Mouse (Mus musculus) kidney, adult 10 weeks (tissue): ENCODE results near the gene Pank1. TPM values are rescaled to one million over a fixed set of nuclear protein-coding genes. Genes with fewer than 3 reads are reported as not detected.

ENCODE experiments used
- polyA plus RNA-seq: library from polyadenylated mRNA; stranded (reverse); fragments of 350-450 nt; fragmentation: Illumina TruSeq; extraction: RNeasy Lipid Tissue Mini Kit (QIAGEN cat#74804); gene quantifications from one replicate; pipeline ENCODE4 v1.2.3, GENCODE M21; 2014; ENCODE audit warnings: low read depth, low replicate concordance

The Pank1 gene
- polyA plus RNA-seq, result 256 TPM

DNA sequence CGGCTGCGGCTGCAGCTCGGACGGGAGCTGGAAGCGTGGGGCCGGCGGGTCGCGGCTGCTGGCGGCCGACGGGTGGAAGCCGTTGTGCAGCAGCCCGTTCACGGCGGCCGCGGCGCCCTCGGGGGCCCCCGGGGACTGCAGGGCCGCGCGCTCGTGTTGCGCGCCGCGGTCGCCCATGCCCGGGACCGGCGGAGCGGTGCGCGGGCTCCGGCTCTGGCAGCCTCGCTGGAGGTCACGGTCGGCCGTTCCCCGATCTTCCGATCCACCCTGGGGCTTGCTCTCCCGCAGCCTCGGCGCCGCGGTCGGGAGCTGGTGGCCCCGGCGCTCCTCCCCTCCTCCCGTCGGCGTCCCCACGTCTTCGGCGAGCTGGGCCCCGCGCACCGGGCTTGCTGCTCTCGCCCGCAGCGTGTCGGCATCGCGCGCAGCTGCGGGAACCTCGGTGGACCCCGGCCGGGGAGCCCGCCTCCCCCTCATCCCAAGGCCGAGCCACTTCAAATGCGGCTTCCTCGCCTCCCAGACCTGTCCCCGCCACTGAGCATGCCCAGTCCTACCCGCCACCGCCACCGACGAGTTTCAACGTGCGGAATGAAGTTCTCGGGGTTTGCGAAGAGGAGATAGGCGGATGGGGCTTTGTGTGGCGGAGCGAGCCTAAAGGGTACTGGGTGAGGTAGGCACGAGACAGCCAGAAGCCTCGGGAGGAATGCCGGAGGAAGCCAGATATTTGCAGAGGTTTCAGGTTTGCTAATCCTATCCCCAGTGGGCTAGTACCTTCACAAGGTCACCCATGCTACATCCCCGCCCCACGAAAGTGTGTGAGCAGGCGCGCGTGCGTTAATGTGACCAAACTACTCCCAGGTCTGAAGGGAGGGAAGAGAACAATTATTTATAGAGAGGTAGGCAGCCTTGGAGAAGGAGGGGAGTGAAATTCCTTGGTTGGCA lies at the start of gene Pank1:
Pank1 (minus strand) TSS at position 853 of the 939 bp plus-strand sequence.

DNA sequence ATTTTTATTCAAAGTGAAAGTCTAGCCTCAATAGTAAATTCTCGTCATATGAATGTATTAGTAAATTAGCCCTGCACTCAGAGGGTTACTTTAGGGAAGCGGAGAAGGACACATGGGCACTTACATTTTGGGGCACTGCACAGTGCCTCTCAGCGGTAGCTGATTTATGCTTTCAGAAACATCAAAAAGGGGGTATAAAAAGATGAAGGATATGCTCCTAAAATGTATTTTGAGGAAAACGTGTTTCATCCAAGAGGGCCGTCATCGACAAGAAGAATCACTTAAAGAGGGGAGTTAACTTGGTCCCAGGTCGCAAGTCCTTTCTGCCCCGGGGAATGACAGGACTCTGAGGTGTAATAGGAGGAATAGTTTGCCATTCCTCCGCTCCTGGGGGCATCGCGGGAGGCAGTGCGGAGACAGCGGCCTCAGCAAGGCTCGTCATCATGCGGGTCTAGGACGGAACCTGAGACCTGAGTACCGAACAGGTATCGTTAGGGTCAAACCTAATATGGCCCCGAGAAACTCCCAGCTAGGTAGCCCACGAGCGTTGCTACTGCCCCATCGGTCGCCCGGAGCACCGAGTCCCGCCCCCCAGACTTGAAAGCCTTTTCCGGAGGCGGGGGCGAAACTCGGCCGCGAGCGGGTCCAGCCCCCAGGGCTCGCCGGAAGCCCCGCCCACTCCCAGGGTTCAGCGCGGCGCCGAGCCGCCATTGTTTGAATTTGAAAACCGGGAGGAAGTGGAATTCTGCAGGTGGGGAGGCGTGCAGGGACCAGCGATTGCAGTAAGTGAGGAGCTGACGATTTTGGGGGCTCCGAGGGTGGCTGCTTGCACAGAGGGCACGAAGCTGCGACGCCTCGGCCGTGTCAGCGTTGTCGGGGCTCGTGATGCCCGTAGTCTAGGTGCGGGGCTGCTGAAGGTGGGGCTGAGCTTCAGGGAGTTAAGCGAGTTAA lies 42.7 kb upstream of the Pank1 start, which contains the start of gene Kif20b:
Kif20b (plus strand) TSS at position 710 of the 951 bp plus-strand sequence.

Other genes with a start within 250 kb of the Pank1 start
- gene Ifit1bl2, start 238.7 kb downstream of the Pank1 start, polyA plus RNA-seq, result 4.0 TPM
- 10.9 TPM for gene Ifit1, start 238.6 kb downstream of the Pank1 start, polyA plus RNA-seq
- gene Slc16a12, start 132.2 kb downstream of the Pank1 start, polyA plus RNA-seq, result 164 TPM
- gene Kif20b, start 42.9 kb upstream of the Pank1 start, polyA plus RNA-seq, result 5.1 TPM